Mouse (Mus musculus) ES-E14 (cell line): Measurements from ENCODE around the gene Mrtfa. TPM values are rescaled to one million over a fixed set of nuclear protein-coding genes. Genes with fewer than 3 reads are reported as not detected.

ENCODE experiments used
- DNase-seq: peaks from one replicate; pipeline ENCODE4 v3.0.0-alpha.2; 2013; ENCODE audit warnings: low read depth, low spot score
- H3K27ac ChIP-seq: 2 replicates; pipeline ENCODE4 v1.5.1; 2012; ENCODE audit warnings: low read depth, mild to moderate bottlenecking, low read length, moderate library complexity, mixed read lengths; ENCODE audit not compliant: poor library complexity, insufficient read depth, severe bottlenecking
- H3K36me3 ChIP-seq: 2 replicates; pipeline ENCODE4 v1.6.1; 2012; ENCODE audit warnings: mild to moderate bottlenecking, low read length, moderate library complexity, mixed read lengths; ENCODE audit not compliant: control insufficient read depth, poor library complexity, insufficient read depth, severe bottlenecking
- H3K4me1 ChIP-seq, 2 experiments: fragments of 150-350 bp in 1 of 2; sonication (generic) in 1 of 2; 2 replicates each; pipeline ENCODE4 v1.6.1; 2012; ENCODE audit warnings: low read length in 2 of 2, mild to moderate bottlenecking in 1 of 2, mixed read lengths in 1 of 2; ENCODE audit not compliant: control insufficient read depth in 2 of 2, insufficient read depth in 2 of 2, poor library complexity in 1 of 2
- H3K4me3 ChIP-seq, 2 experiments: fragments of 150-350 bp in 1 of 2; sonication (generic) in 1 of 2; 2 replicates each; pipeline ENCODE4 v1.5.1; 2012; ENCODE audit warnings: low read length in 2 of 2, low read depth in 1 of 2, mild to moderate bottlenecking in 1 of 2, mixed read lengths in 1 of 2; ENCODE audit not compliant: insufficient read depth in 1 of 2, poor library complexity in 1 of 2, severe bottlenecking in 1 of 2
- H3K9ac ChIP-seq: 2 replicates; pipeline ENCODE4 v1.6.1; 2012; ENCODE audit warnings: low read depth, mild to moderate bottlenecking, low read length, mixed read lengths; ENCODE audit not compliant: poor library complexity, insufficient read depth, severe bottlenecking
- H3K9me3 ChIP-seq: fragments of 150-350 bp; sonication (generic); 2 replicates; pipeline ENCODE4 v1.6.1; 2012; ENCODE audit warnings: low read depth, mild to moderate bottlenecking, low read length; ENCODE audit not compliant: control insufficient read depth, insufficient read depth
- CHD2 ChIP-seq: IDR thresholded peaks from 2 replicates; pipeline ENCODE4 v1.6.1; 2014; ENCODE audit warnings: mild to moderate bottlenecking, low read depth, low read length, inconsistent platforms
- HCFC1 ChIP-seq: IDR thresholded peaks from 2 replicates; pipeline ENCODE4 v1.6.1; 2012; ENCODE audit warnings: low read length, inconsistent platforms, borderline replicate concordance; ENCODE audit not compliant: insufficient read depth
- MAFK ChIP-seq: IDR thresholded peaks from 2 replicates; pipeline ENCODE4 v1.6.1; 2014; ENCODE audit warnings: mild to moderate bottlenecking, low read depth, low read length, inconsistent platforms; ENCODE audit not compliant: insufficient read depth
- ZC3H11A ChIP-seq: IDR thresholded peaks from 2 replicates; pipeline ENCODE4 v1.6.1; 2012; ENCODE audit warnings: low read depth, mild to moderate bottlenecking, inconsistent platforms, low read length, borderline replicate concordance
- ZNF384 ChIP-seq: IDR thresholded peaks from 2 replicates; pipeline ENCODE4 v1.6.1; 2012; ENCODE audit warnings: low read depth, low read length, inconsistent platforms
- in situ Hi-C, 2 experiments: fragments of 600-800 bp; cut with MboI; formaldehyde crosslinking; loops; one replicate each; pipeline ENCODE4 v1.15.1; 2025; ENCODE audit warnings: low sequenced_read_pairs in 2 of 2, inconsistent platforms in 1 of 2; ENCODE audit not compliant: unreplicated experiment in 2 of 2
- total RNA-seq: library from RNA; depleted of rRNA; stranded (reverse); fragments of 300-350 nt; gene quantifications from 2 replicates; pipeline ENCODE4 v1.2.3, GENCODE M21; 2012

Mrtfa gene
- total RNA-seq, 1 experiment, result 16.7 TPM

DNA sequence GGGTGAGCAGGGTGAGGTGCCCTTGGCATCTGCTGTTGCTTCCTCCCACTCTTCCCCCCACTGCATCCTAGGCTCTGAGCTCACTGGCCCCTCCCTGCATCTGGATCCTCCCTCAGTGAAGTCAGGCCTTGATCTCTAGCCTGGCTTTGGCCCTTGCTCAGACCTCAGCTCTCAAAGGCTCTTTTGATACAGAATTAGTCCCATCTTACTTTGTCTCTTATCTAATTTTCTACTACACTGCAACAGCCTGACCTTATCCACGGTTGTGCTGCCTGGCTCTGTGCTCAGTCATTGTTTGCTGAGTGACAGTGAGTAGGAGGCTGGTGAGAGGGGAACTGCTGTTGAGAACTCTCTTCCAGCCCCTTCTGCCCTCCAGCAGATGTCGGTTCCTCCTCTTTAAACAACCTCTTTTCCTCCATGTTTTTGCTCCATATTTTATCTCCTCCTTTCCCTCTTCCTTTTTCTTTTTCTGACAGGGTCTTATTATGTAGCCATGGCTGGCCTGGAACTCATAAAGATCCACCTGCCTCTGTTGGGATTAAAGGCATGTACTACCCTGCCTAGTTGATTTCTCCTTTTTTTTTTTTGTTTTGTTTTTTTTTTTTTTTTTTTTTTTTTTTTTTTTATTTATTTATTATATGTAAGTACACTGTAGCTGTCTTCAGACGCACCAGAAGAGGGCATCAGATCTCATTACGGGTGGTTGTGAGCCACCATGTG, 190.0 kb downstream of the Mrtfa start:
- Histone ChIP-seq H3K9me3 (no peaks in the 10 kb centered on the region), H3K4me1 (peaks cover 0 to 5% of the 10 kb centered on the region in 2 experiments; a peak in 1 of 4 replicates), H3K4me3 (no peak overlapping the region), H3K36me3 (no peaks in the 10 kb centered on the region; the same call in 1 of the 2 replicates), H3K27ac (no peak overlapping the region), H3K9ac (no peak overlapping the region)
- in situ Hi-C loops, result no loop called here
- TF ChIP-seq CHD2 (no peak), ZNF384 (peak; percentile 84)
- DNase-seq, result no peak

DNA sequence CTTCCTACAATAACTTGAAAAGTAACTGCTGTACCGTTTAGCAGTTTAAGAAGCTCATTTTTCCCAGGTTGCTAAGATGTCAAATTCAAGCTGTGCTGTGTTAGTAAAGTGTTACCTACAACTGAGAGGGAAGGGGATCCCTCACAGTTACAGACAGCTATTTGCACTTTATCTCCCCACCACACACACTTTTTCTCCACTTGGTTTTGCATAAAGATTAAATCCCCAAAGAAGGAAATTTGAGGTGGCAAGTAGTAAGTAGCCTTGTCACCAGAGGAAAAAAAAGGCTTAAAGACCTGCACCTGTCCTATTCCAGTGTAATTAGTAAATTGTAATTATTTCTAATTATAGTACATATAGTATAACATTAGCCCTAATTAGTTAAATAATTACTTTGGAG, 193.5 kb downstream of the Mrtfa start:
- H3K4me1 ChIP-seq, result peaks cover 0 to 5% of the 10 kb centered on the region in 2 experiments; a peak in 1 of 4 replicates
- no peak overlapping the region for H3K9ac ChIP-seq
- TF ChIP-seq HCFC1, result no peak
- TF ChIP-seq ZNF384, result no peak
- TF ChIP-seq ZC3H11A, result no peak
- TF ChIP-seq MAFK, result no peak
- in situ Hi-C loops, result no loop called here
- no peak for DNase-seq
- no peaks in the 10 kb centered on the region for H3K36me3 ChIP-seq
- no peak overlapping the region for H3K4me3 ChIP-seq
- H3K9me3 ChIP-seq, result no peaks in the 10 kb centered on the region
- no peak overlapping the region for H3K27ac ChIP-seq

DNA sequence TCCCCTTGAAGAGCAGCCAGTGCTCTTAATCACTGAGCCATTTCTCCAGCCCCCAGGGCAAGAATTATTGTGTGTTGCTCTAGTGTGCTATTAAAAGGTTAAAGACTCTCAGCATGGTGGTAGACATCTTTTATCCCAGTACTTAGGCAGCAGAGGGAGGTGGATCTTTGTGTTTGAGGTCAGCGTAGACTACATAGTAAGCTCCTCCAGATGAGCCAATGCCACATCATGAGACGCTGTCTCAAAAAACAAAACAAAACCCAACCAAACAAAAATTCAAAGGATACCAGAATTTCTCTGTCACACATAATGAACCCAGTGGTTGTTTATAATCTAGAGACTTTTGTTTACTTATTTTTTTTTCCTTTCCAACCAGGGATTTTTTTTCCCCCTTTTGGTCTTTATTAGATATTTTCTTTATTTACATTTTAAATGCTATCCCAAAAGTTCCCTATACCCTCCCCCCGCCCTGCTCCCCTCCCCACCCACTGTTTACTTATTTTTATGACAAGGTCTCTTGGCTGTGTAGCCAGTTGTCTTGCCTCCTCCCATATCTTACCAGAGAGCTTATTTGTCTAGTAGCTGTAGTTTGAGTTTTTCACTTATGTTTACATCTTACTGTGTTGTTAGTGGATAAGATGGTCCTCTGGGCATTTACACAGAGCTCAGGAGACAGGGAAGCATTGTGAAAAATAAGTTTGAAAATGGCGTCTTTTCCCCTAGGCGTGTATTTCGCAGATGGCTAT, 194.3 kb downstream of the Mrtfa start:
- Histone ChIP-seq H3K9ac (no peak overlapping the region), H3K36me3 (no peaks in the 10 kb centered on the region), H3K4me1 (peaks cover 0 to 5% of the 10 kb centered on the region in 2 experiments; a peak in 1 of 4 replicates), H3K4me3 (no peak overlapping the region), H3K27ac (no peak overlapping the region), H3K9me3 (no peaks in the 10 kb centered on the region)
- DNase-seq, result no peak
- in situ Hi-C loops, result no loop called here
- no peak for TF ChIP-seq MAFK
- no peak for TF ChIP-seq HCFC1
- no peak for TF ChIP-seq CHD2
- TF ChIP-seq ZC3H11A, result no peak
- TF ChIP-seq ZNF384, result no peak

DNA sequence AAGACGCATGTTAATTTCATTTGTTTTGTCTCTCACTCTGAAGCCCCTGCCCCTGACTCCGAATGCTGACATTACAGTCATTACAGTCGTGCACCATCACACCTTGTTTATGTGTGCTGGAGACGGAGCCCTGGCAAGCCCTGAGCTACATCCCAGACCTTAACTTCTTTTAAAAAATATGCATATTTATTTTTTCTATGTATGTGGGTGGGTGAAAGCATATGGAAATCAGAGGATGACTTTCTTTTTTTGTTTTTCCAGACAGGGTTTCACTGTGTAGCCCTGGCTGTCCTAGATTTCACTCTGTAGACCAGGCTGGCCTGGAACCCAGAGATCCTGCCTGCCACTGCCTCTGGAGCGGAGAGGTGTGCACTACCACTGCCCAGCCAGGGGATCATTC, 195.6 kb downstream of the Mrtfa start:
- H3K4me3 ChIP-seq, result no peak overlapping the region
- H3K27ac ChIP-seq, result no peak overlapping the region
- in situ Hi-C loops, result no loop called here
- DNase-seq, result no peak
- no peak overlapping the region for H3K9ac ChIP-seq
- no peaks in the 10 kb centered on the region for H3K36me3 ChIP-seq
- no peaks in the 10 kb centered on the region for H3K9me3 ChIP-seq
- TF ChIP-seq CHD2 (no peak), MAFK (no peak), ZC3H11A (no peak), HCFC1 (no peak), ZNF384 (no peak)
- H3K4me1 ChIP-seq, result peaks cover 0 to 2% of the 10 kb centered on the region in 2 experiments; a peak in 1 of 4 replicates

DNA sequence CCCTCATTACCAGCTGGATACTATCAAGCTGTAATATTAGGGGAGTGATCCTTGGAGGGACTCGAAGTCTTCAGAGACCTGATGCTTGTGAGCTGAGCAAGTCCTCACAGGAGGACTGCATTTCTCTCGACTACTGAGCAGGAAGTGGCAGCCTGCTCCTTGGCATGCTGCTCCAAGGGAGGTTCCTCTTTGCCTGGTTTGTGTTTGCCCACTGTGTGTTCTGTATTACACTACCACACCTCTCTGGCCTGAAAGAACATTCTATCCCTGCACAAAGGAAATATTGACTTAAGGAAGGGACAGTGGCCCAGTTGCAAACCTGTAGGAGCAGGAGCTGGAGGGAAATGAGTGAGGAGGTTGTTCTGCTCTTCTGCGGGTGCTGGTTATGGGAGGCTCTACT, 200.8 kb downstream of the Mrtfa start:
- no peak overlapping the region for H3K9ac ChIP-seq
- in situ Hi-C loops, result no loop called here
- TF ChIP-seq HCFC1 (no peak), CHD2 (no peak), ZC3H11A (no peak), MAFK (no peak), ZNF384 (no peak)
- H3K9me3 ChIP-seq, result no peaks in the 10 kb centered on the region
- no peak overlapping the region for H3K27ac ChIP-seq
- no peak for DNase-seq
- H3K36me3 ChIP-seq, result no peaks in the 10 kb centered on the region
- no peak overlapping the region for H3K4me3 ChIP-seq
- H3K4me1 ChIP-seq, result no peaks in the 10 kb centered on the region
